Mouse (Mus musculus): ENCODE data around the gene Piezo1.

DNA sequence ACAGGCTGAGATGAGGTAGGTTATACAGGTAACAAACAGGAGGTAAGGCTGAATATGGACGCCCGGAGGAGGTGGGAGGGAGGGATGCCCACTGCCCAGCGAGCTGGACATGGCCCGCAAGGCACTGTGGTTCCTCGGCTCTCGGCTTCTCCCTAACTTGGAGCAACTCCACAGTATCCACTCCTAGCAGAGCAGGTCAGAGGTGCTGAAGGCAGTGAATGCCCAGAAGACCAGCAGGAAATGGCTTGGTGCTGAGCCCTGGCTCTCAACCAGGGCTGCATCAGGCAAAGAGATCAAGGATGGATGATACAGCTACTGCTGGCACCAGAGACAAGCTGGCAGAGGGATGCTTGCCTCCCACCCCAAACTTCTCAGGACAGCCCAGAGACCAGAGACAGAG is 26.6 kb downstream of the Piezo1 start:
- TF ChIP-seq POLR2A (IDR thresholded peaks at IDR 0.05; ENCODE audit: low read depth, low read length) (no peak), EP300 (IDR thresholded peaks at IDR 0.05; ENCODE audit: low read length) (no peak), ETS1 (conservative IDR thresholded peaks at IDR 0.05; ENCODE audit: low read depth, low read length) (no peak), SIN3A (IDR thresholded peaks at IDR 0.05; ENCODE audit: low read length) (no peak), UBTF (IDR thresholded peaks at IDR 0.05; ENCODE audit: low read depth, low read length) (no peak), RAD21 (IDR thresholded peaks at IDR 0.05; ENCODE audit: low read depth, low read length) (no peak), MXI1 (IDR thresholded peaks at IDR 0.05; ENCODE audit: low read depth, low read length) (no peak), CTCF (conservative IDR thresholded peaks at IDR 0.05 in 1 of 2, IDR thresholded peaks at IDR 0.05 in 1 of 2; ENCODE audit: low read depth in 2 of 2, low read length in 2 of 2) (no peak), ZMIZ1 (IDR thresholded peaks at IDR 0.05; ENCODE audit: low read depth, low read length) (no peak), ZC3H11A (IDR thresholded peaks at IDR 0.05; ENCODE audit: low read depth, low read length) (no peak), MAZ (IDR thresholded peaks at IDR 0.05; ENCODE audit: low read depth, low read length) (no peak), TCF12 (IDR thresholded peaks at IDR 0.05; ENCODE audit: low read depth, low read length) (no peak), CHD2 (IDR thresholded peaks at IDR 0.05; ENCODE audit: low read length) (no peak), KAT2A (IDR thresholded peaks at IDR 0.05; ENCODE audit: insufficient replicate concordance, low read length) (no peak)
